Mouse (Mus musculus): ENCODE measurements around the gene Alox12e. TPM values are rescaled to one million over a fixed set of nuclear protein-coding genes. Genes with fewer than 3 reads are reported as not detected.
A peak's percentile ranks its signal among the peaks of the same experiment; 100 is the strongest.
"Not testable (repeated sequence)": the region's sequence is repeated elsewhere in the genome, so short reads cannot be mapped to it uniquely, and the experiment has no call there.

Gene Alox12e
- polyA plus RNA-seq (2015; fragmentation: Nextera tagmentation; extraction: Ambion mirVana): 0.35 and 1.1 TPM in 2 replicates

DNA sequence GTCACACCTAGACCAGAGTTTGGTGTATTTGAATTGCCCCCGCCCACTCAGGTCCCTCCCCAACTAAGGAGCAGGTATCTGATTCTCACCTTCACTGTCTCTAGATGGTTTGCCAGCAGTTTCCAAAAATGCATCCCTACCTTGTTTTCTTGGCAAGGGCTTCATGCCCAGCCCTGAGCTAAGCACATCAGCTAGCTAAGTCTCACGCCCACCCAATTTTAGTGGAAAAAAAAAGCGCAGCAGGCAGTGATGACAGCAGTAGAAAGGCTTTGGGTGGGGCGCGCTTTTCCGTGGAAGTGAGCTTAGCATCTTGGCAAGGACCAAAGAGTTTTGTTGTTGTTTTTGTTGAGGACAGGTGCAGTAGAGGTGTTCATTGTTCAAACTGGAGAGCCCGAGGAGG lies at the start of gene Alox12e:
Gene Alox12e (minus strand): TSS at position 101 of the 400 bp plus-strand sequence.
- WGBS: 24% methylated on average over 7 of the region's 7 CpGs
- Histone ChIP-seq H3K27ac (ENCODE audit: low read length) (no peak within 1 kb of the TSS), H3K9me3 (ENCODE audit: control insufficient read depth, low read length) (no peaks in the 10 kb centered on the region), H3K36me3 (ENCODE audit: control insufficient read depth, insufficient read depth, low read length) (no peaks in the 10 kb centered on the region), H3K9ac (ENCODE audit: low read length) (no peak within 1 kb of the TSS), H3K4me3 (ENCODE audit: low read length) (no peak within 1 kb of the TSS), H3K4me2 (ENCODE audit: low read depth, low read length) (no peak within 1 kb of the TSS), H3K27me3 (ENCODE audit: control insufficient read depth, insufficient read depth, low read depth, low read length) (peaks cover 31% of the 10 kb centered on the region), H3K4me1 (replicated peaks; ENCODE audit: control insufficient read depth, insufficient read depth, low read length) (no peaks in the 10 kb centered on the region)
- no peak for ATAC-seq (ENCODE audit: low read depth)

DNA sequence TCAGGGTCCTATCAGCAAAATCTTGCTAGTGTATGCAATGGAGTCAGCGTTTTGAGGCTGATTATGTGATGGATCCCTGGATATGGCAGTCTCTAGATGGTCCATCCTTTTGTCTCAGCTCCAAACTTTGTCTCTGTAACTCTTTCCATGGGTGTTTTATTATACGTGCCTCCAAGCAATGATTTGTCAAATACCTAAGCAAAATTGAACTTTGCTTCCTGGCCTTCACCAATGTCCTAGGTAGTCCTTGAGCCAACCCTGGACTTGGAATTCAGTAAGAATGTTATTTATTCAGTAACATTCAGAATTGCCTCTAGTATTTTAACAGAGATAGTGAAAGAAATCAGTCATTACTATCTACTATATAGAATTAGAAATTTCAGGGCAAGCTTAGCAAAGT lies 46.2 kb upstream of the Alox12e start:
- H3K36me3 ChIP-seq (ENCODE audit: control insufficient read depth, insufficient read depth, low read length); H3K4me3 ChIP-seq (ENCODE audit: low read length); ATAC-seq (ENCODE audit: low read depth); H3K9me3 ChIP-seq (ENCODE audit: control insufficient read depth, low read length); H3K27me3 ChIP-seq (ENCODE audit: control insufficient read depth, insufficient read depth, low read depth, low read length); H3K4me2 ChIP-seq (ENCODE audit: low read depth, low read length); H3K9ac ChIP-seq (ENCODE audit: low read length); H3K27ac ChIP-seq (ENCODE audit: low read length); H3K4me1 ChIP-seq (replicated peaks; ENCODE audit: control insufficient read depth, insufficient read depth, low read length): not testable (repeated sequence)
- WGBS: 69% methylated on average over 2 of the region's 2 CpGs

GRCm38 (mm10) chr11:70367701-70368100 lies 45.3 kb upstream of the Alox12e start:
- ATAC-seq (ENCODE audit: low read depth): not testable (repeated sequence)

DNA sequence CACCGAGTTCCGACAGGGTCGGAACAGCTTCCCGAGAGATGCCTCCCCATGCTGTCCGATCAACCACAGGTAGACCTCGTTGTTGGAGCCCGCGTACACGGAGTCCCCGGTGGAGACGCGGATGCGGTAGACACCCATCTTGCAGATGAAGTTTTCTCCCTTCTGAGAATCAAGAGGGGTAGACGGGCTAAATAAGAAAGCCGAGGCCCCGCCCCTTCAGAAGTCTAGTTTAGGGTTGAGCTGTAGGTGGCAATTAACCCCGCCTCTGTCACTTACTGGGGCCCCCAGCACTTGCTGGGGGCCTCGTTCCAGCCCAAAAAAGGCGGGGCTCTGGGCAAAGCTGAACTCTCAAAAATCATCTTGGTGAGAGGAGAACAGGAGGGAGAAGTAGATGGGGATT lies 29.4 kb upstream of the Alox12e start, which contains the start of gene Alox15:
Gene Alox15 (minus strand): TSS at position 164 of the 400 bp plus-strand sequence.
- Histone ChIP-seq H3K4me3 (ENCODE audit: low read length) (peak within 1 kb of the TSS; percentile 26), H3K36me3 (ENCODE audit: control insufficient read depth, insufficient read depth, low read length) (no peaks in the 10 kb centered on the region), H3K4me2 (ENCODE audit: low read depth, low read length) (peak within 1 kb of the TSS; percentile 21), H3K9me3 (ENCODE audit: control insufficient read depth, low read length) (no peaks in the 10 kb centered on the region), H3K27ac (ENCODE audit: low read length) (no peak within 1 kb of the TSS), H3K27me3 (ENCODE audit: control insufficient read depth, insufficient read depth, low read depth, low read length) (peaks cover 41% of the 10 kb centered on the region), H3K9ac (ENCODE audit: low read length) (no peak within 1 kb of the TSS), H3K4me1 (replicated peaks; ENCODE audit: control insufficient read depth, insufficient read depth, low read length) (no peaks in the 10 kb centered on the region)
- WGBS: 1% methylated on average over 19 of the region's 19 CpGs
- ATAC-seq (ENCODE audit: low read depth): no peak

More at GRCm38 (mm10) chr11:70367701-70368100, 45.3 kb upstream of the Alox12e start:
- H3K9me3 ChIP-seq (ENCODE audit: control insufficient read depth, low read length); H3K9ac ChIP-seq (ENCODE audit: low read length); H3K4me1 ChIP-seq (replicated peaks; ENCODE audit: control insufficient read depth, insufficient read depth, low read length); H3K36me3 ChIP-seq (ENCODE audit: control insufficient read depth, insufficient read depth, low read length); H3K27ac ChIP-seq (ENCODE audit: low read length); H3K27me3 ChIP-seq (ENCODE audit: control insufficient read depth, insufficient read depth, low read depth, low read length); H3K4me2 ChIP-seq (ENCODE audit: low read depth, low read length); H3K4me3 ChIP-seq (ENCODE audit: low read length): not testable (repeated sequence)
- WGBS: 81% methylated on average over 6 of the region's 6 CpGs

DNA sequence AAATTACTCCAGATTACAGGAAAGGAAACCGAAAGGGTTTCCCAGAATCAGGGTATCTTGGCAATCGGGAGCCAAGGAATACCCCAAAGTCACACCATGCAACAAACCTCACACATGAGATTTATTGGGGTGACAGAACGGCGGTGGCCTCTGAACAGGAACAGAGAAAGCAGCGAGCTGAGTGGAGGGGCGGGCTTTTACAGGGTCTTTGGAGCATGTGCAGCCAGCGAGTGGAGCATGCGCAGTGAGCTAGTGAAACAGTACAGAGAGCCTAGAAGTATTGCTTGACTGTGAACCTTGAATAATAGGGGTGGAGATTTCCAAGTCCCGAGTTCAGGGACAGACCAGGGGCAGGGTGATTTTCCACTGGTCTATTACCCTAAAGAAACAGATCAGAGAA lies 26.2 kb upstream of the Alox12e start:
- no peak for ATAC-seq (ENCODE audit: low read depth)
- H3K27me3 ChIP-seq (ENCODE audit: control insufficient read depth, insufficient read depth, low read depth, low read length): peaks cover 41% of the 10 kb centered on the region
- WGBS: 79% methylated on average over 9 of the region's 9 CpGs
- H3K4me1 ChIP-seq (replicated peaks; ENCODE audit: control insufficient read depth, insufficient read depth, low read length): no peaks in the 10 kb centered on the region
- no peak overlapping the region for H3K27ac ChIP-seq (ENCODE audit: low read length)
- no peak overlapping the region for H3K4me3 ChIP-seq (ENCODE audit: low read length)
- H3K9ac ChIP-seq (ENCODE audit: low read length): no peak overlapping the region
- no peaks in the 10 kb centered on the region for H3K9me3 ChIP-seq (ENCODE audit: control insufficient read depth, low read length)
- H3K4me2 ChIP-seq (ENCODE audit: low read depth, low read length): no peak overlapping the region
- no peaks in the 10 kb centered on the region for H3K36me3 ChIP-seq (ENCODE audit: control insufficient read depth, insufficient read depth, low read length)

GRCm38 (mm10) chr11:70347861-70348260 lies 25.4 kb upstream of the Alox12e start:
- H3K4me3 ChIP-seq (ENCODE audit: low read length): no peak overlapping the region
- no peaks in the 10 kb centered on the region for H3K36me3 ChIP-seq (ENCODE audit: control insufficient read depth, insufficient read depth, low read length)
- H3K27ac ChIP-seq (ENCODE audit: low read length): no peak overlapping the region
- ATAC-seq (ENCODE audit: low read depth): no peak
- WGBS: 73% methylated on average over 10 of the region's 10 CpGs
- no peaks in the 10 kb centered on the region for H3K9me3 ChIP-seq (ENCODE audit: control insufficient read depth, low read length)
- peaks cover 33% of the 10 kb centered on the region for H3K27me3 ChIP-seq (ENCODE audit: control insufficient read depth, insufficient read depth, low read depth, low read length)
- no peak overlapping the region for H3K9ac ChIP-seq (ENCODE audit: low read length)
- H3K4me2 ChIP-seq (ENCODE audit: low read depth, low read length): no peak overlapping the region
- H3K4me1 ChIP-seq (replicated peaks; ENCODE audit: control insufficient read depth, insufficient read depth, low read length): no peaks in the 10 kb centered on the region

DNA sequence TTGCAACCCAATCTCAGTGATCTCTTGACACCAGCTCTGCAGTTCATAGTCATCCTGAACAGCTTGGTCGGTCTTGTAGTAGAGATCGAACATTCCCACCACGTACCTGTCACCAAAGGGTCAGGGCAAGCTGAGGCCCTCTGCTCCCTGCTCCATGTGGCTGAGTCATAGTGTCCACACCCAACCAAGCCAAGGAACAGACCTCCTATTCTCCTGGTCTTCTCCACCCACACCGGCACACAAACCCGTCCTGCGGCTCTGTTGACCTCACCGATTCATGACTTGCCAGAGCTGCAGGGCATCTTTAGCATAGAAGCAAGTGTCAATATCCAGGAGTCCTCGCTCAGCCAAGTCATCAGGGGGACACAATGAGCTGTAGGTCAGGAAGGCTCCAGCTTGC lies 23.1 kb upstream of the Alox12e start:
- ATAC-seq (ENCODE audit: low read depth): no peak
- no peaks in the 10 kb centered on the region for H3K4me1 ChIP-seq (replicated peaks; ENCODE audit: control insufficient read depth, insufficient read depth, low read length)
- no peak overlapping the region for H3K4me3 ChIP-seq (ENCODE audit: low read length)
- no peaks in the 10 kb centered on the region for H3K36me3 ChIP-seq (ENCODE audit: control insufficient read depth, insufficient read depth, low read length)
- H3K27me3 ChIP-seq (ENCODE audit: control insufficient read depth, insufficient read depth, low read depth, low read length): peaks cover 11% of the 10 kb centered on the region
- H3K9ac ChIP-seq (ENCODE audit: low read length): no peak overlapping the region
- H3K9me3 ChIP-seq (ENCODE audit: control insufficient read depth, low read length): no peaks in the 10 kb centered on the region
- WGBS: 84% methylated on average over 8 of the region's 8 CpGs
- H3K27ac ChIP-seq (ENCODE audit: low read length): no peak overlapping the region
- no peak overlapping the region for H3K4me2 ChIP-seq (ENCODE audit: low read depth, low read length)

DNA sequence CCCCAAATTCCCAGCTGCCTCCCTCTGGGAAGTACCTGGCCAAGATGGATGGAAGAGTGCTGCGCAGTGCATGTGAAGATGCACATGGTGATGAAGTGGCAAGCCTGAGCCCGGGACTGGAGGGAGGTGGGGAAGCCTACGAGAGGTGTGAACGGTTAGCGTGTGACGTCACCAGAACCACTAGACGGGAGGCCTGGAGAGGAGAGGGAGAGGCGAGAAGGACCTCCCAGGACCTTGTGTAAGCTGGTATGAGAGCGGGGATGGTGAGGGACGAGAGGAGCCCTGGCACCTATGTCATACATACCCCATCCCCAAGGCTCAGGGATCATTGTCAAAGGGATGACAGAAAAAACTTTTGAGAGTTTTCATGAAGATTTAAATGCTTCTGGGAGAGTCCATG lies 22.6 kb upstream of the Alox12e start:
- H3K27ac ChIP-seq (ENCODE audit: low read length): no peak overlapping the region

GRCm38 (mm10) chr11:70339481-70339880 lies 17.1 kb upstream of the Alox12e start:
- H3K9me3 ChIP-seq (ENCODE audit: control insufficient read depth, low read length): no peaks in the 10 kb centered on the region
- no peak overlapping the region for H3K4me3 ChIP-seq (ENCODE audit: low read length)
- no peak for ATAC-seq (ENCODE audit: low read depth)
- H3K27me3 ChIP-seq (ENCODE audit: control insufficient read depth, insufficient read depth, low read depth, low read length): no peaks in the 10 kb centered on the region
- no peak overlapping the region for H3K9ac ChIP-seq (ENCODE audit: low read length)
- H3K36me3 ChIP-seq (ENCODE audit: control insufficient read depth, insufficient read depth, low read length): no peaks in the 10 kb centered on the region
- no peak overlapping the region for H3K4me2 ChIP-seq (ENCODE audit: low read depth, low read length)
- 24% methylated on average over 7 of the region's 7 CpGs for WGBS
- H3K27ac ChIP-seq (ENCODE audit: low read length): no peak overlapping the region
- no peaks in the 10 kb centered on the region for H3K4me1 ChIP-seq (replicated peaks; ENCODE audit: control insufficient read depth, insufficient read depth, low read length)

More for the DNA sequence above, 22.6 kb upstream of the Alox12e start:
- Histone ChIP-seq H3K4me3 (ENCODE audit: low read length) (no peak overlapping the region), H3K36me3 (ENCODE audit: control insufficient read depth, insufficient read depth, low read length) (no peaks in the 10 kb centered on the region), H3K9me3 (ENCODE audit: control insufficient read depth, low read length) (no peaks in the 10 kb centered on the region), H3K9ac (ENCODE audit: low read length) (no peak overlapping the region), H3K4me2 (ENCODE audit: low read depth, low read length) (no peak overlapping the region), H3K27me3 (ENCODE audit: control insufficient read depth, insufficient read depth, low read depth, low read length) (peaks cover 7% of the 10 kb centered on the region; the same call in 1 of the 2 replicates), H3K4me1 (replicated peaks; ENCODE audit: control insufficient read depth, insufficient read depth, low read length) (no peaks in the 10 kb centered on the region)
- 60% methylated on average over 10 of the region's 10 CpGs for WGBS
- no peak for ATAC-seq (ENCODE audit: low read depth)

DNA sequence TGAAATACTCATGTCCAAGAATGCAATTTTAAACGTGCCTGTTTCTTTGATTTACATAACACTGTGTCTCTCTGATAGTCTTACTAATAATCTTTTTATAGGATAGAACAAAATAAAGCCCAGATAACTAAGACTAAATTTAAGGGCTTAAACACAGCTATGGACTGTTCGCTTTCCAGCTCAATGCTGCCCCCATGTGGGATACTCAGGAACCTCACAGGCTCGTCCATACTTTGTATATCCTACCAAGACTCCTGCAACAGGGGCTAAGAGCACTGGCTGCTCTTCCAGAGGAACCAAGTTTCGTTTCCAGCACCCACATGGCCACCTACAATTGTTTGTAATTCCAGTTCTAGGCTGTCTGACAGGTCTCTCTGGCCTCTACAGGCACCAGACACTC lies 12.0 kb upstream of the Alox12e start:
- no peak overlapping the region for H3K4me2 ChIP-seq (ENCODE audit: low read depth, low read length)
- 18% methylated on average over 4 of the region's 4 CpGs for WGBS
- no peak overlapping the region for H3K27ac ChIP-seq (ENCODE audit: low read length)
- H3K9ac ChIP-seq (ENCODE audit: low read length): no peak overlapping the region
- H3K27me3 ChIP-seq (ENCODE audit: control insufficient read depth, insufficient read depth, low read depth, low read length): no peaks in the 10 kb centered on the region
- ATAC-seq (ENCODE audit: low read depth): peak; percentile 69; the same call in 1 of the 2 replicates
- no peaks in the 10 kb centered on the region for H3K36me3 ChIP-seq (ENCODE audit: control insufficient read depth, insufficient read depth, low read length)
- no peak overlapping the region for H3K4me3 ChIP-seq (ENCODE audit: low read length)
- H3K9me3 ChIP-seq (ENCODE audit: control insufficient read depth, low read length): no peaks in the 10 kb centered on the region
- H3K4me1 ChIP-seq (replicated peaks; ENCODE audit: control insufficient read depth, insufficient read depth, low read length): no peaks in the 10 kb centered on the region
